Mouse (Mus musculus) neural tube, embryonic 15.5 days (tissue): Measurements from ENCODE around the gene Hc. TPM values are rescaled to one million over a fixed set of nuclear protein-coding genes. Genes with fewer than 3 reads are reported as not detected.

Experiments used
- ATAC-seq: fragments of 200-750 bp; cut with Nextera tagmentation; 2 replicates; pipeline ENCODE4 v1.8.0; 2017; ENCODE audit warnings: mild to moderate bottlenecking, moderate TSS enrichment, moderate library complexity; ENCODE audit not compliant: low FRiP score
- H3K27ac ChIP-seq: fragments of 300-500 bp; sonication (generic); replicated peaks from 2 replicates; pipeline ENCODE4 v1.5.1; 2015; ENCODE audit warnings: mild to moderate bottlenecking, inconsistent platforms
- H3K27me3 ChIP-seq: fragments of 300-500 bp; sonication (generic); replicated peaks from 2 replicates; pipeline ENCODE4 v1.6.1; 2015; ENCODE audit warnings: inconsistent platforms
- H3K36me3 ChIP-seq: fragments of 300-500 bp; sonication (generic); 2 replicates; pipeline ENCODE4 v1.6.1; 2015; ENCODE audit warnings: inconsistent platforms
- H3K4me1 ChIP-seq: fragments of 300-500 bp; sonication (generic); 2 replicates; pipeline ENCODE4 v1.6.1; 2015; ENCODE audit warnings: inconsistent platforms
- H3K4me2 ChIP-seq: fragments of 300-500 bp; sonication (generic); 2 replicates; pipeline ENCODE4 v1.6.1; 2015; ENCODE audit warnings: inconsistent platforms, mild to moderate bottlenecking, moderate library complexity
- H3K4me3 ChIP-seq: fragments of 300-500 bp; sonication (generic); replicated peaks from 2 replicates; pipeline ENCODE4 v1.5.1; 2015; ENCODE audit warnings: mild to moderate bottlenecking, inconsistent platforms
- H3K9ac ChIP-seq: fragments of 300-500 bp; sonication (generic); replicated peaks from 2 replicates; pipeline ENCODE4 v1.6.1; 2015; ENCODE audit warnings: mild to moderate bottlenecking, inconsistent platforms
- H3K9me3 ChIP-seq: fragments of 300-500 bp; sonication (generic); replicated peaks from 2 replicates; pipeline ENCODE4 v1.6.1; 2016; ENCODE audit warnings: inconsistent platforms
- WGBS: fragments of 180-500 bp; shearing (Covaris S2); methylation state at CpG from one replicate; pipeline ENCODE4 v1.1.7; 2015; ENCODE audit warnings: mixed read lengths; 5-methylcytosine and 5-hydroxymethylcytosine counted together
- polyA plus RNA-seq: library from polyadenylated mRNA; unstranded; fragments of >200 nt; fragmentation: Nextera tagmentation; extraction: Ambion mirVana; gene quantifications from 2 replicates; pipeline ENCODE4 v1.2.1, GENCODE M21; 2015

The Hc gene
- polyA plus RNA-seq, 1 experiment from 2014 or later = 0.61 TPM

DNA sequence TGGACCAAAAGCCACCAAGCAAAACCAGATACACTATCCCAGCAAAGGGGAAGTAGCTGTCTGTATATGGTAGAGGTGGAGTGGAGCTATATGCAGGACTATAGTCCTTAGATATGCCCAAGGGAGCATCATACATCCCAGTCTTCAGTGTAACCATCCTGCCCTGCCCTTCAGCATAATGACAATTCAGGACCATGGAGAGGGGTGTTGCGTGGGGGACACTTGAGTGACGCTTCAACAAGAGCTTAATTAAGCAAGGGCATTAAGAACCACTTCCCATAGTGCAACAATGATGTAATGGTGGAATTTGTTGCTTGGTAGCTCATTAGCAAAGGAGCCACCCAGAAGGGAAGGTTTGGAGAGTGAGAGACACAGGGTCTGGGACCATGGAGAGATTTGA lies 112.6 kb downstream of the Hc start:
- 42% methylated on average over 2 of the region's 2 CpGs for WGBS
- ATAC-seq = no peak
- Histone ChIP-seq H3K4me1 (no peaks in the 10 kb centered on the region), H3K4me3 (no peak overlapping the region), H3K27me3 (no peaks in the 10 kb centered on the region), H3K9me3 (no peaks in the 10 kb centered on the region), H3K9ac (no peak overlapping the region), H3K27ac (no peak overlapping the region), H3K4me2 (no peak overlapping the region), H3K36me3 (no peaks in the 10 kb centered on the region)

DNA sequence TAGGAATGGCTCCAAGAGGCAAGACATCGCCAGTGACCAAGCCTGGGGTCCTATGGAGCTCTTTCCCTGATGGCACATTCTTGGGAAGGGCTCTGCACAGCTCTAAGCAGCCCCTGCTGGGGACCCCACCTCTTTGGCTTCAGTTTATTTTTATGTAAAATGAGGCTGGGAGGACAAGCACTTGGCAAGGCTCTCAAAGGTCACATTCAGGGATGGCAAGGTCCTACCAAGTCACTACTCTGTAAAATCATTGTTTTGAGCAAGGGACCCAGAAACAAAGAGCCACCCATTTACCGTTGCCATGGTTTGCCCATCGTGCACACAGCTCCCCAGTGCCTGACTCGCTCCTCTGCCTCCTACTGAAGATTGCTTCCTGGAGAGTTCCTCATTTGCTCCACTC lies 115.2 kb downstream of the Hc start:
- H3K27me3 ChIP-seq = no peaks in the 10 kb centered on the region; the same call in 1 of the 2 replicates
- H3K9me3 ChIP-seq = no peaks in the 10 kb centered on the region
- H3K4me1 ChIP-seq = no peaks in the 10 kb centered on the region
- H3K9ac ChIP-seq = no peak overlapping the region
- no peak overlapping the region for H3K27ac ChIP-seq
- H3K4me2 ChIP-seq = no peak overlapping the region
- no peak overlapping the region for H3K4me3 ChIP-seq
- 49% methylated on average over 4 of the region's 4 CpGs for WGBS
- ATAC-seq = no peak
- no peaks in the 10 kb centered on the region for H3K36me3 ChIP-seq

- no peak for ATAC-seq
- no peaks in the 10 kb centered on the region; the same call in 1 of the 2 replicates for H3K27me3 ChIP-seq
- H3K9ac ChIP-seq = no peak overlapping the region
These were observed 115.7 kb downstream of the Hc start for GRCm38 (mm10) chr2:34945580-34945979.

DNA sequence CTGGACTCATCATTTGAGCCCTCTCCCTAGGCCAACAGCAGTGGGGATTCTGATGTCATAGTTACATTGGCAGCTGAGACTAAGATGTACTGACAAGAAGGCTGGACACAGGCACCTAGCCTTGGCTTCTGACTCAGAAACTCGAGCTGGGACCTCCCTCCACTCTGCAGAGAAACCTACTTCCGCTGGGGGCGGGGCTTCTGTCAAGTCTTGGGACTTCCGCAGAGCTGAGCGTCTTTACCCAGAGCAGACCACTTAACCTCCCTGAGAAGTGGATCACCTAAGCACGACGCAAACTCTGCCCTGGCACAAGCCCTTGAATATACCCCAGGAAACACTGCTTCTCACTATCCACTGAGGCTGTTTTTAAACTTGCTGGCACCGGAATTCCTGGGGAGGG lies 116.5 kb downstream of the Hc start:
- H3K4me2 ChIP-seq = no peak overlapping the region
- no peaks in the 10 kb centered on the region; the same call in 1 of the 2 replicates for H3K27me3 ChIP-seq
- 37% methylated on average over 8 of the region's 8 CpGs for WGBS
- no peaks in the 10 kb centered on the region for H3K4me1 ChIP-seq
- no peaks in the 10 kb centered on the region for H3K9me3 ChIP-seq
- H3K9ac ChIP-seq = no peak overlapping the region
- no peak overlapping the region for H3K27ac ChIP-seq
- no peaks in the 10 kb centered on the region for H3K36me3 ChIP-seq
- no peak overlapping the region for H3K4me3 ChIP-seq
- no peak for ATAC-seq

More at GRCm38 (mm10) chr2:34945580-34945979, 115.7 kb downstream of the Hc start:
- H3K4me2 ChIP-seq = no peak overlapping the region
- no peak overlapping the region for H3K27ac ChIP-seq
- H3K36me3 ChIP-seq = no peaks in the 10 kb centered on the region
- no peaks in the 10 kb centered on the region for H3K4me1 ChIP-seq
- no peak overlapping the region for H3K4me3 ChIP-seq
- WGBS = 68% methylated on average over 4 of the region's 4 CpGs
- H3K9me3 ChIP-seq = no peaks in the 10 kb centered on the region

- H3K4me3 ChIP-seq = no peak overlapping the region
- H3K4me1 ChIP-seq = peaks cover 1% of the 10 kb centered on the region
- no peak overlapping the region for H3K4me2 ChIP-seq
- no peaks in the 10 kb centered on the region; the same call in 1 of the 2 replicates for H3K27me3 ChIP-seq
- H3K27ac ChIP-seq = no peak overlapping the region
- 81% methylated on average over 13 of the region's 13 CpGs for WGBS
- no peak for ATAC-seq
- H3K36me3 ChIP-seq = no peaks in the 10 kb centered on the region
- H3K9ac ChIP-seq = no peak overlapping the region
- no peaks in the 10 kb centered on the region for H3K9me3 ChIP-seq
These were observed 117.6 kb downstream of the Hc start for GRCm38 (mm10) chr2:34943556-34944120.

- H3K4me3 ChIP-seq = no peak overlapping the region
- H3K4me1 ChIP-seq = peaks cover 13% of the 10 kb centered on the region
- H3K27ac ChIP-seq = no peak overlapping the region
- H3K36me3 ChIP-seq = no peaks in the 10 kb centered on the region
- no peak overlapping the region for H3K9ac ChIP-seq
- H3K27me3 ChIP-seq = no peaks in the 10 kb centered on the region; the same call in 1 of the 2 replicates
- WGBS = 72% methylated on average over 11 of the region's 11 CpGs
- no peak for ATAC-seq
- H3K4me2 ChIP-seq = no peak overlapping the region
- no peaks in the 10 kb centered on the region for H3K9me3 ChIP-seq
These were observed 120.1 kb downstream of the Hc start for GRCm38 (mm10) chr2:34941061-34941675.

GRCm38 (mm10) chr2:34940246-34940645 lies 121.0 kb downstream of the Hc start:
- Histone ChIP-seq H3K27ac (no peak overlapping the region), H3K36me3 (no peaks in the 10 kb centered on the region), H3K27me3 (no peaks in the 10 kb centered on the region; the same call in 1 of the 2 replicates), H3K4me3 (no peak overlapping the region), H3K9me3 (no peaks in the 10 kb centered on the region), H3K4me1 (peaks cover 13% of the 10 kb centered on the region), H3K4me2 (no peak overlapping the region), H3K9ac (no peak overlapping the region)
- WGBS = 85% methylated on average over 5 of the region's 5 CpGs
- no peak for ATAC-seq

DNA sequence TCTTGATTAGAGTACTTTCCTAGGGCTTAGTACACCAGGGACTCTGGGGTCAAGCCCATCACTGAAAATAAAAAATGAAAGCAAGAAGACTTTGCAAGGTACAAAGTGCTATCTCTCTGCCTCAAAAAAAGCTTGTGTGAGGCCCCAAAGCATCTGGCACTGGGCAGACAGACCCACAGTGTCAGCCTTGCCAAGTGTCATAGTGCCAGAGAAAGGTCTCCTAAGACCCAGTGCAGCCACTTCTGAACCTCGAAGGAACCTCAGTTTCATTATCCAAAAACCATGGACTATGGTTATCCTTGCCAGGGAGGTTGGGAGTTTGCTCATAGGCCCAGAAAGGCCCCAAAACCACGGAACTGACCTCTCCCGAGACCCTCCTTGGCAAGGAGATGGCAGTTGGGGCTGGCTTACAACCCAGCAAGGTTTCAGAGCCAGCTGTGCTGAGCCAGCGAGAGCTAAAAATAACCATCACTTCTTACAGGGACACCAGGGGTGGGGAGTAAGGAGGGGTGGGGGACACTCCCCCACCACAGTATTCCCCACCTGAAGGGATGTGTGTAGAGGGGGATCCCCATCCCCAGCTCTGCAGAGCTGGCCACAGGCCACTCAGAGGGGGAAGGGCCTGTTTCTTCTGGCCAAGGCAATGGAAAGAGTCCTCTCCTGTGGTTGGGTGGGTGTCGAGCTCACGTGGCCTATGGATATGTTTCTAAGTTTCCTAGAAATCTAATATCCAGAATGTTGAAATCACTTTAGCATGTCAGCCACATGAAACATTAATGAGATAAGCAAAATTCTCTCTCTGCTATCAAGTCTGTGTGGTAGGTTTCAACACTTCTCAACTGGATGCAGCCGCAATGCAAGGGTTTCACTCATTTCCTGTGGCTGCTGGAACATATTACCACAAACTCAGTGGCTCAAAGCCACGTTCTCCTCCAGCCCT lies 122.7 kb downstream of the Hc start:
- no peak overlapping the region for H3K27ac ChIP-seq
- H3K9me3 ChIP-seq = no peaks in the 10 kb centered on the region
- 73% methylated on average over 8 of the region's 8 CpGs for WGBS

GRCm38 (mm10) chr2:34937460-34937859 lies 123.8 kb downstream of the Hc start:
- no peak overlapping the region for H3K9ac ChIP-seq
- no peaks in the 10 kb centered on the region for H3K9me3 ChIP-seq
- H3K4me1 ChIP-seq = peaks cover 13% of the 10 kb centered on the region
- H3K4me2 ChIP-seq = no peak overlapping the region
- ATAC-seq = no peak
- no peak overlapping the region for H3K4me3 ChIP-seq
- 24% methylated on average over 5 of the region's 5 CpGs for WGBS
- no peaks in the 10 kb centered on the region; the same call in 1 of the 2 replicates for H3K27me3 ChIP-seq
- H3K36me3 ChIP-seq = no peaks in the 10 kb centered on the region
- no peak overlapping the region for H3K27ac ChIP-seq

More for the DNA sequence above, 122.7 kb downstream of the Hc start:
- Histone ChIP-seq H3K36me3 (no peaks in the 10 kb centered on the region), H3K4me3 (no peak overlapping the region), H3K27me3 (no peaks in the 10 kb centered on the region; the same call in 1 of the 2 replicates), H3K4me1 (peaks cover 13% of the 10 kb centered on the region), H3K9ac (no peak overlapping the region), H3K4me2 (no peak overlapping the region)
- no peak for ATAC-seq
